24 mouse cellular contexts compared by ENCODE assay signal in the genomic region with DNA sequence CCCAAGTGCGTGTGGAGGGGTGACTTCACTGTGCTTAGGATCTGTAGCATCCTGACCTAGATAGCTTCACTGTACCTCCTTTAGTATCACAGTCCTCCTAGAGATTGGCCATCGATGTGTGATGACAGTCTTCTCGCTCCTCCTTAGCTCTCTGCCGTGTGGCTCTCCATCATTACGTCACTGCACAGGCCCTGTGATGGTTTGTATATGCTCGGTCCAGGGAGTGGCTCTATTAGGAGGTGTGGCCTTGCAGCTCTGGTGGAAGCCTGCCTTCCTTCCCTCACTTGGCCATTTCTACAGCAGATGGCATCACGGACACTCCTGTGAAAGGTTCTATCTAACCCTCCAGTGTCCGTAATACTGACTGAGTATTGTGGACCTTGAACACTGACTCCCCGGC. TPM values are rescaled to one million over a fixed set of nuclear protein-coding genes. Genes with fewer than 3 reads are reported as not detected.
DNase-seq lines count a peak whose midpoint lies in the region; ATAC-seq and TF ChIP-seq lines count a peak whose summit lies in the region.
"Had no signal": no experiment of that assay in that cellular context is flagged by ENCODE, and none has a peak within 500 bp of the region (broad histone marks: within the 10 kb centered on the region; RNA-seq: fewer than 3 reads in every experiment).

No protein-coding gene starts in this region.

- H3K9me3 ChIP-seq in intestine, postnatal 0 days (ENCODE audit: control insufficient read depth), result no peaks in the 10 kb centered on the region
- H3K9me3 ChIP-seq in intestine, embryonic 16.5 days (ENCODE audit: control insufficient read depth, low read length), result no peaks in the 10 kb centered on the region
- H3K9me3 ChIP-seq in lung, embryonic 16.5 days (ENCODE audit: control insufficient read depth, low read length), result no peaks in the 10 kb centered on the region
- no peaks in the 10 kb centered on the region for H3K9me3 ChIP-seq in stomach, embryonic 16.5 days (replicated peaks; ENCODE audit: control insufficient read depth, low read length)
- H3K9me3 ChIP-seq: embryonic facial prominence, embryonic 15.5 days; forebrain, embryonic 10.5 days; heart, embryonic 15.5 days; hindbrain, embryonic 13.5 days had no signal

- no peak overlapping the region for H3K27ac ChIP-seq in intestine, postnatal 0 days (ENCODE audit: low read depth, low read length)
- no peak overlapping the region for H3K27ac ChIP-seq in intestine, embryonic 16.5 days (ENCODE audit: low read length)
- H3K27ac ChIP-seq in lung, embryonic 16.5 days (ENCODE audit: low read length), result peak overlapping the region; percentile 56
- H3K27ac ChIP-seq in brown adipose tissue, adult 24 weeks (replicated peaks; ENCODE audit: low read depth, low read length), result peak overlapping the region; percentile 84
- 0 out of 2 replicates have a peak overlapping the region, but pooled peaks have one; percentile 30 for H3K27ac ChIP-seq in stomach, embryonic 16.5 days (ENCODE audit: low read length)
- H3K27ac ChIP-seq: embryonic facial prominence, embryonic 15.5 days; forebrain, embryonic 10.5 days; gastrocnemius, adult 2 months; heart, adult 2 months; heart, embryonic 15.5 days; hindbrain, embryonic 13.5 days; hindbrain, postnatal 0 days had no signal

- H3K4me1 ChIP-seq in intestine, postnatal 0 days (replicated peaks; ENCODE audit: control insufficient read depth, insufficient read depth, low read length), result no peaks in the 10 kb centered on the region; the same call in 1 of the 2 replicates
- peaks cover 4% of the 10 kb centered on the region; the same call in 1 of the 2 replicates for H3K4me1 ChIP-seq in intestine, embryonic 16.5 days (ENCODE audit: control insufficient read depth, insufficient read depth, low read length)
- peaks cover 5% of the 10 kb centered on the region; the same call in 1 of the 2 replicates for H3K4me1 ChIP-seq in lung, embryonic 16.5 days (replicated peaks; ENCODE audit: control insufficient read depth, insufficient read depth, low read length)
- peaks cover 5% of the 10 kb centered on the region for H3K4me1 ChIP-seq in brown adipose tissue, adult 24 weeks (ENCODE audit: control insufficient read depth, insufficient read depth, insufficient read length, low read length)
- H3K4me1 ChIP-seq in stomach, embryonic 16.5 days (ENCODE audit: control insufficient read depth, insufficient read depth, low read length), result peaks cover 8% of the 10 kb centered on the region; the same call in 1 of the 2 replicates
- H3K4me1 ChIP-seq: forebrain, embryonic 10.5 days; hindbrain, embryonic 13.5 days had no signal

- ATAC-seq in intestine, postnatal 0 days, result peak; percentile 28; the same call in 1 of the 2 replicates
- no peak for ATAC-seq in intestine, embryonic 16.5 days
- no peak for ATAC-seq in lung, embryonic 16.5 days (ENCODE audit: low read depth)
- ATAC-seq in stomach, embryonic 16.5 days (ENCODE audit: insufficient read depth, low FRiP score), result peak; percentile 39; the same call in 1 of the 2 replicates
- ATAC-seq in inflammation-experienced regulatory T-cells, adult 6 months, result no peak
- ATAC-seq: forebrain, embryonic 14.5 days; hindbrain, postnatal 0 days; Patski had no signal

- peaks cover 40% of the 10 kb centered on the region for H3K36me3 ChIP-seq in intestine, postnatal 0 days (ENCODE audit: control insufficient read depth, insufficient read depth)
- peaks cover 11% of the 10 kb centered on the region; the same call in 1 of the 2 replicates for H3K36me3 ChIP-seq in intestine, embryonic 16.5 days (ENCODE audit: control insufficient read depth, insufficient read depth, low read length)
- H3K36me3 ChIP-seq in lung, embryonic 16.5 days (ENCODE audit: control insufficient read depth, insufficient read depth, low read length), result peaks cover 8% of the 10 kb centered on the region; the same call in 1 of the 2 replicates
- 0 out of 2 replicates have a peak, but pooled peaks cover 3% of the 10 kb centered on the region for H3K36me3 ChIP-seq in stomach, embryonic 16.5 days (ENCODE audit: control insufficient read depth, insufficient read depth, low read length)

- H3K27me3 ChIP-seq in intestine, postnatal 0 days (replicated peaks; ENCODE audit: control insufficient read depth, insufficient read depth, low read length), result no peaks in the 10 kb centered on the region
- H3K27me3 ChIP-seq in intestine, embryonic 16.5 days (replicated peaks; ENCODE audit: control insufficient read depth, insufficient read depth, low read length), result no peaks in the 10 kb centered on the region
- H3K27me3 ChIP-seq in lung, embryonic 16.5 days (ENCODE audit: control insufficient read depth, insufficient read depth, low read depth, low read length), result no peaks in the 10 kb centered on the region
- H3K27me3 ChIP-seq in stomach, embryonic 16.5 days (ENCODE audit: control insufficient read depth, insufficient read depth, low read length), result no peaks in the 10 kb centered on the region
- H3K27me3 ChIP-seq: embryonic facial prominence, embryonic 15.5 days; heart, embryonic 15.5 days; hindbrain, embryonic 13.5 days; Patski had no signal

- no peak overlapping the region for H3K9ac ChIP-seq in intestine, postnatal 0 days (ENCODE audit: low read depth, low read length)
- H3K9ac ChIP-seq in intestine, embryonic 16.5 days (ENCODE audit: low read depth, low read length), result no peak overlapping the region
- H3K9ac ChIP-seq in lung, embryonic 16.5 days (ENCODE audit: low read length), result no peak overlapping the region
- no peak overlapping the region for H3K9ac ChIP-seq in stomach, embryonic 16.5 days (ENCODE audit: low read length)
- H3K9ac ChIP-seq: embryonic facial prominence, embryonic 15.5 days; heart, embryonic 15.5 days; hindbrain, embryonic 13.5 days had no signal

- no peak for TF ChIP-seq CTCF in intestine, postnatal 0 days (IDR thresholded peaks at IDR 0.05; ENCODE audit: low read depth)

- no peak for DNase-seq in lung, postnatal 25 days (ENCODE audit: low spot score)
- no peak for DNase-seq in embryo, embryonic 10 days (ENCODE audit: low spot score)
- DNase-seq: cerebellum, adult 2 months; cerebellum, postnatal 10 days; embryo, embryonic 11 days; gastrocnemius, adult 2 months; gastrocnemius, postnatal 25 days; heart, postnatal 14 days had no signal

- 79% methylated on average over 9 of the region's 9 CpGs for WGBS in intestine, postnatal 0 days
- 77% methylated on average over 9 of the region's 9 CpGs for WGBS in intestine, embryonic 16.5 days
- WGBS in lung, embryonic 16.5 days, result 76% methylated on average over 9 of the region's 9 CpGs
- WGBS in stomach, embryonic 16.5 days, result 78% methylated on average over 9 of the region's 9 CpGs

- no peak overlapping the region for H3K4me3 ChIP-seq in intestine, postnatal 0 days (ENCODE audit: low read depth, low read length)
- no peak overlapping the region for H3K4me3 ChIP-seq in intestine, embryonic 16.5 days (ENCODE audit: low read length)
- H3K4me3 ChIP-seq in lung, embryonic 16.5 days (ENCODE audit: low read length), result no peak overlapping the region
- no peak overlapping the region for H3K4me3 ChIP-seq in brown adipose tissue, adult 24 weeks (ENCODE audit: insufficient read depth, low read depth, low read length)
- no peak overlapping the region for H3K4me3 ChIP-seq in stomach, embryonic 16.5 days (replicated peaks; ENCODE audit: low read length)
- H3K4me3 ChIP-seq: embryonic facial prominence, embryonic 15.5 days; erythroblast, embryonic 14.5 days; forebrain, embryonic 10.5 days; gastrocnemius, adult 2 months; heart, adult 2 months; heart, embryonic 15.5 days; hindbrain, embryonic 13.5 days had no signal

- no peak overlapping the region for H3K4me2 ChIP-seq in intestine, postnatal 0 days (replicated peaks; ENCODE audit: low read depth)
- no peak overlapping the region for H3K4me2 ChIP-seq in intestine, embryonic 16.5 days (ENCODE audit: low read depth, low read length)
- H3K4me2 ChIP-seq in lung, embryonic 16.5 days (ENCODE audit: low read depth, low read length), result no peak overlapping the region
- no peak overlapping the region for H3K4me2 ChIP-seq in stomach, embryonic 16.5 days (ENCODE audit: low read depth, low read length)
- H3K4me2 ChIP-seq: embryonic facial prominence, embryonic 15.5 days; heart, embryonic 11.5 days; heart, embryonic 15.5 days; hindbrain, embryonic 13.5 days had no signal

RNA-seq across cellular contexts. Expression of a gene that starts 12.3 kb away (rescaled TPM):
- 11.5 and 13.8 TPM in 2 replicates for polyA plus RNA-seq in intestine, postnatal 0 days (2015; fragmentation: Nextera tagmentation; extraction: Ambion mirVana)
- polyA plus RNA-seq in intestine, embryonic 16.5 days (2015; fragmentation: Nextera tagmentation; extraction: Ambion mirVana), result 19.8 and 20.5 TPM in 2 replicates
- polyA plus RNA-seq in lung, embryonic 16.5 days (2015; fragmentation: Nextera tagmentation; extraction: Ambion mirVana), result 17.7 and 22.3 TPM in 2 replicates
- 5.2 and 5.5 TPM in 2 replicates for polyA plus RNA-seq in brown adipose tissue, adult 24 weeks (2012; ENCODE audit: insufficient read depth, insufficient read length, missing spikeins)
- polyA plus RNA-seq in stomach, embryonic 16.5 days (2015; fragmentation: Nextera tagmentation; extraction: Ambion mirVana), result 20.6 TPM in 2 replicates
- polyA plus RNA-seq in inflammation-experienced regulatory T-cells, adult 6 months (2017; shearing (Covaris generic)), result 10 to 100 TPM in 1 of 3 experiments, 1 to 10 TPM in 2; 8.0 to 15.1 (median 8.9) TPM

RNA-seq across cellular contexts. Expression of a gene that starts 12.3 kb away (rescaled TPM):
- polyA plus RNA-seq in intestine, postnatal 0 days (2015; fragmentation: Nextera tagmentation; extraction: Ambion mirVana), result 8.3 and 8.8 TPM in 2 replicates
- 13.4 and 14.9 TPM in 2 replicates for polyA plus RNA-seq in intestine, embryonic 16.5 days (2015; fragmentation: Nextera tagmentation; extraction: Ambion mirVana)
- polyA plus RNA-seq in lung, embryonic 16.5 days (2015; fragmentation: Nextera tagmentation; extraction: Ambion mirVana), result 18.4 and 19.8 TPM in 2 replicates
- polyA plus RNA-seq in brown adipose tissue, adult 24 weeks (2012; ENCODE audit: insufficient read depth, insufficient read length, missing spikeins), result 9.3 and 9.9 TPM in 2 replicates
- polyA plus RNA-seq in stomach, embryonic 16.5 days (2015; fragmentation: Nextera tagmentation; extraction: Ambion mirVana), result 14.5 and 17.7 TPM in 2 replicates
- 1 to 10 TPM; 5.7 to 8.1 (median 7.1) TPM for polyA plus RNA-seq in inflammation-experienced regulatory T-cells, adult 6 months (2017; shearing (Covaris generic))

Comparison
In these comparisons a context has a peak if more than half of its experiments do, and no peak if none do; other contexts are left out.
1. ATAC-seq: peak in intestine, postnatal 0 days (single experiment) and stomach, embryonic 16.5 days (single experiment); none in intestine, embryonic 16.5 days (single experiment), lung, embryonic 16.5 days (single experiment) and inflammation-experienced regulatory T-cells, adult 6 months (single experiment).
2. H3K27ac ChIP-seq: peak in lung, embryonic 16.5 days (single experiment), brown adipose tissue, adult 24 weeks (single experiment) and stomach, embryonic 16.5 days (single experiment); none in intestine, postnatal 0 days (single experiment) and intestine, embryonic 16.5 days (single experiment).